Mouse (Mus musculus): ENCODE measurements around the gene Hoxd4. TPM values are rescaled to one million over a fixed set of nuclear protein-coding genes. Genes with fewer than 3 reads are reported as not detected.

The Hoxd4 gene
- 6.7 TPM for polyA plus RNA-seq (2021)

DNA sequence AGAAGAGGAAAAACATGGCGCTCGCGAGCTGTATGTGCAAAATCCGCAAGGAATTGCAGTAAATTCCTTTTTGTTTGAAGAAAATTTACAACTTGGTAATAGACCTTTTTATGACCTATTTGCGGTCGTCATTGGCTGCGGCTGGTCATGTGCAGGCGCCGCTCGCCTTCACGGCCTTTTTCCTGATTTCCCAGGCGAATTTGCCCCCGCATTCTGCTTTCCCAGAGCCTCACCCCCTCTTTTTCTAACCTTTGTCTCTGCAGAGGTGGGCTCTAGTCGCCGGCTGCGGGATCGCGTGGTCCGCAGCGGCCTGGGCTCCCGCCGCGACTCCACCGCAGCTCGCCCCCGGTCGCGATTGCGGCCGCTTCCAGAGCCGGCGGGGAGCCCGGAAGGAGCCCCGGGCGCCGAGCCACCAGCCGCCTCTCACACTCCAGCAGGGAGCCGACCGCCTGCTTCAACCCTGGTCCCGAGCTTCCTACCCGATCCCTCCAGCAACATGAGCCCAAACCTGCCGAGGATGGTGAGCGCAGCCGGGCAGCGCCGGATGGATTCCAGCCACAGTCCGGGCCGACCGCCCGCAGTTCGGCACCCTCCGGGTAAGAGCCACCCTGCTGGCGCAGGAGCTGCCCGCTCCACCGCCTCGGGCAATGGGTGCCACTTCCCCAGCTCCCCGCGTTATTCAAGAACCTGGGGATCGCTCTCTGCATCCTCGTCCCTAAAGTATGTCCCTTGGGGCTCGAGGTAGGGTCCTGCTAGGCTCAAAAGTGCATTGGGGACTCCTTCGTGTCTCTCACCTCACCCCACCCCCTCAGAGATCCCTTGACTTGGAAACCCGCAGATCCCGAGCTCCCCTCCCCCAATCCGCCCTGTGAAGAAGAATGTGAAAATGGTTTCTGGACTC lies at the start of gene Hoxd4, which contains the start of gene Hoxd3:
Hoxd4 (plus strand) TSS at position 209 of the 901 bp plus-strand sequence.
Hoxd3 (plus strand) TSS at position 207 of the 901 bp plus-strand sequence.
- CTCF ChIA-PET: no interaction called here
- ATAC-seq (peak; percentile 65), DNase-seq (ENCODE audit: low read depth, low spot score) (no peak)
- in situ Hi-C loops (cut with MboI; ENCODE audit: low pct_unique_long_range_greater_than_20kb): no loop called here
- H3K27me3 ChIP-seq: peaks cover 2% of the 10 kb centered on the region
- POLR2A ChIA-PET: interaction anchor here (0.7 kb wide), 1 partner anchor 439 kb away, joined by 3 read pairs; no protein-coding TSS in a partner anchor
- TF ChIP-seq CTCF (IDR thresholded peaks at IDR 0.05): no peak

DNA sequence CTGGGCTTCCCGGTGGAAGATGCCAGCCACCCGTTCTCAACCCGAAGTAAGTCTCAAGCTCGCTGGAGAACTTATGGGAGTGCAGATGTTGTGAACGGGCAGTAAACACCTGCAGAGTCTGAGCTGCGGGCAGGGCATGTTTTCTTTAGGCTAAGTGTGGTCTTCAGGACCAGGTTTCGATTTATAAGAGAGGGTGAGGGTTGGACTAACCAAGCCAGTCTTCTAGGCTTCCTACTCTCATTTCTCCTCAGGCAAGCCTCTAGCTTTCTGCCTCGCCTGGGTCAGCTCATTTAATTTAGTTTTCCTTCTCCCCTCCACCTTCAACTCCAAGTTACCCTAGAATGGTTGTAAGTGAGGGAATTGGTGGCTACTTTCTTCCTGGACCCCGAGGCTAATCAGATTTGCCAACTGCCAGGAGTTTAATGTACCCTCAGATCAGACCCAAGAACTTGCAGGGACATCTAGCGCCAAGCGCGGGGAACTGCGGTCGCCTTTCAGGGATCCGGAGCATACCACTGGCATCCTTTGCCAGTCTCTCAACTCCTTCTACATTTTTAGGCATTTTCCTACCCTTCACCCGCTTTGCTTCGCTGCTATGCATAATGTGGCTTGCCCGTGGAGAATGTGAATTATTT lies 48.3 kb upstream of the Hoxd4 start:
- POLR2A ChIA-PET: no interaction called here
- TF ChIP-seq CTCF (IDR thresholded peaks at IDR 0.05): peak; percentile 87
- CTCF ChIA-PET: interaction anchor here (0.6 to 1.4 kb wide), 3 partner anchors 9 to 698 kb away, joined by 3 read pairs; no protein-coding TSS in a partner anchor
- DNase-seq (ENCODE audit: low read depth, low spot score) (no peak), ATAC-seq (peak; percentile 78)
- H3K27me3 ChIP-seq: peaks cover 71% of the 10 kb centered on the region
- in situ Hi-C loops (cut with MboI; ENCODE audit: low pct_unique_long_range_greater_than_20kb): loop anchor here (5.0 to 25.0 kb wide), 5 partner anchors 366 to 1101 kb away; partner anchors contain the start of gene Chn1

DNA sequence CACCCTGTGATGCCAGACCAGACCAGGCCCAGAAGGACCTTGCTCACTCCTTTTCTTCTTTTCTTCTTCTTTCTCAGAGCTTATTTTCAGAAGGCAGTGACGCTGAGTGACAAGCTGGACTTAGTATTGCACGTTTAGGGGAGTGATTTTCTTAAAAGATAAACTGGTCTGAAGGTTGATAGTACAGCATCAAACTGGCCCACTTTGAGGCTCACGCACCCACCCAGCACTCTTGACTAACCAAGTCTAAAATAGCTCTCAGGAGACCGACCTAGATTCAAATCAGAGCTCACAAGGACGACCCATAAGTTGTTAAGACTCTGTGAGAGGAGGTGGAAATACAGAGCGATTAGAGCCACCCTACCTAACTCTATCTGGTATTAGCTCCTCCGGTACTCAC lies 45.3 kb upstream of the Hoxd4 start:
- peaks cover 67% of the 10 kb centered on the region for H3K27me3 ChIP-seq
- no peak for TF ChIP-seq CTCF (IDR thresholded peaks at IDR 0.05)
- ChIA-PET POLR2A (no interaction called here), CTCF (no interaction called here)
- no peak for DNase-seq (ENCODE audit: low read depth, low spot score)
- in situ Hi-C loops (cut with MboI; ENCODE audit: low pct_unique_long_range_greater_than_20kb): loop anchor here (25.0 kb wide), 2 partner anchors 879 to 1104 kb away; partner anchors contain the start of gene Chn1
- no peak for ATAC-seq

DNA sequence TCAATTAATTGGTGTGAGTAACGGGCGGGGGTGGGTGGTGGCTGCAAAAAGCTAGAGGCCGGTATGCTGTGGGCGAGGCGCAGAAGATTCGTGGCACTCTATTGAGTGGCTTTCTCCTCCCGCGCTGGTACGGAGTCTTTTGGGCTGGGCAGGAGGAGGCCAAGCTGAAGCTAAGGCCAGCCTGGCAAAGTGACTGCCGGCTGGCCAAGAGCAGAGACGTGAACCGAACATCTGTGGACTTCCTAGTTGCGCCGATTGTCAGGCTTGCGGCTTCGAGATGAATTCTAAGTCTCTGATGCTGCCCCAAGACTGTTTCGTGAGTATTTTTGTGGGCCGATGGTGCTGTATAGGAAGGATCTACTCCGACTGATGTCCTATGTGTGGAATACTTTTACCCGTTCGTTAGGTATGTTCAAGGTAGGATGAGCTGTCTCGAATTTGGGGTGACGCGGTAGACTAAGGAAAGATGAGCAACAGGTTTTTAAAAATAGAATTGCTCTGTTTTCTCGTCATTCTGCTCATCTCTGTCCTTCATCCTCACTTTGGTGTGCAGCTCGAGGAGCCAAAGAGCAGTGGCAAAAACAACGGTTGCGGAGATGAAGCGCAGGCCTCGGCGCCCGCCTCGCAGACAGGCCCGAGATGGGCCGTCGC lies 44.4 kb upstream of the Hoxd4 start:
- TF ChIP-seq CTCF (IDR thresholded peaks at IDR 0.05): no peak
- DNase-seq (ENCODE audit: low read depth, low spot score) (no peak), ATAC-seq (no peak)
- in situ Hi-C loops (cut with MboI; ENCODE audit: low pct_unique_long_range_greater_than_20kb): loop anchor here (25.0 kb wide), 2 partner anchors 880 to 1105 kb away; partner anchors contain the start of gene Chn1
- ChIA-PET CTCF (no interaction called here), POLR2A (no interaction called here)
- H3K27me3 ChIP-seq: peaks cover 59% of the 10 kb centered on the region

DNA sequence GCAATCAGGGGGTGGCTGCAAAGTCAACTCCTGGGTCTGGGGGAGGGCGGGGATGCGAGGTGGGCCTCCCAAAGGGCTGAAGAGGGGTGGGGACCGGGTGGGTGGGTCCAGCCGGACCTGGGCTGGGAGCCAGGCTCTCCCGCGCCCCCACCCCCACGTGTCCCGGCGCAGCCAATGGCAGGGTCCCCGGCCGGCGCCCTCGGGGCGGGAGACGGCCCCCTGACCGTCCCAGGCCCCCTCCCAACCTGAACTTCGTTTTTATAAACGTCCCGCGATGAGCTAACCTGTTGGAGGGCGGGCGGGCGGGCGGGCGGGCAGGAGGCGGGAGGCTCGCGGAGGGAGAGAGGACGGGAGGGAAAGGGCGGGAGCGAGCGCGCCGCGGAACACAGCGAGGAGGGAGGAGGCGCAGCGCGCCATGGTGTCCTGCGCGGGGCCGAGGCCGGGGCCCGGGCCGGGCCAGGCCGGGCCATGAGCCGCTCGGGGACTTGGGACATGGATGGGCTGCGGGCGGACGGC lies 43.8 kb upstream of the Hoxd4 start, which contains the start of gene Hoxd13:
Hoxd13 (plus strand) TSS at position 469 of the 516 bp plus-strand sequence.
- ChIA-PET CTCF (no interaction called here), POLR2A (no interaction called here)
- DNase-seq (ENCODE audit: low read depth, low spot score): no peak
- H3K27me3 ChIP-seq: peaks cover 53% of the 10 kb centered on the region
- no peak for TF ChIP-seq CTCF (IDR thresholded peaks at IDR 0.05)
- no peak for ATAC-seq
- in situ Hi-C loops (cut with MboI; ENCODE audit: low pct_unique_long_range_greater_than_20kb): loop anchor here (25.0 kb wide), 2 partner anchors 881 to 1106 kb away; partner anchors contain the start of gene Chn1

DNA sequence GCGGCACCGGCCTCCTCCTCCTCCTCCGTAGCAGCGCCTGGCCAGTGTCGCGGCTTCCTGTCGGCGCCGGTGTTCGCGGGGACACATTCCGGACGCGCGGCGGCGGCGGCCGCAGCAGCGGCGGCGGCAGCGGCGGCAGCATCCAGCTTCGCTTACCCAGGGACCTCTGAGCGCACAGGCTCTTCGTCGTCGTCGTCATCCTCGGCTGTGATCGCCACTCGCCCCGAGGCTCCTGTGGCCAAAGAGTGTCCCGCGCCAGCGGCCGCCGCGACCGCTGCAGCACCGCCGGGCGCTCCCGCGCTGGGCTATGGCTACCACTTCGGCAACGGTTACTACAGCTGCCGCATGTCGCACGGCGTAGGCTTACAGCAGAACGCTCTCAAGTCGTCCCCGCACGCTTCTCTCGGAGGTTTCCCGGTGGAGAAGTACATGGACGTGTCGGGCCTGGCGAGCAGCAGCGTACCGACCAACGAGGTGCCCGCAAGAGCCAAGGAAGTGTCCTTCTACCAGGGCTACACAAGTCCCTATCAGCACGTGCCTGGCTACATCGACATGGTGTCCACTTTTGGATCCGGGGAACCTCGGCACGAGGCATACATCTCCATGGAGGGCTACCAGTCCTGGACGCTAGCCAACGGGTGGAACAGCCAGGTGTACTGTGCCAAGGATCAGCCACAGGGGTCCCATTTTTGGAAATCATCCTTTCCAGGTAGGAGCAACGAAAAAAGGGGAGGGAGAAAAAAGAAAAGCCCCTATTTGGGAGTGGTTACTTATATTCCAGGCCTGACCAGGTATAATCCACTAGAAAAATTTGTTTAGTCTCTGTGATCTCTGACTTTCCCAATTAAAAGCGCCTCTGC lies 43.1 kb upstream of the Hoxd4 start:
- POLR2A ChIA-PET: no interaction called here
- peaks cover 53% of the 10 kb centered on the region for H3K27me3 ChIP-seq
- ATAC-seq: no peak
- CTCF ChIA-PET: interaction anchor here (1.3 kb wide), 1 partner anchor 18 kb away, joined by 3 read pairs; no protein-coding TSS in a partner anchor
- in situ Hi-C loops (cut with MboI; ENCODE audit: low pct_unique_long_range_greater_than_20kb): loop anchor here (25.0 kb wide), 2 partner anchors 881 to 1106 kb away; partner anchors contain the start of gene Chn1
- no peak for DNase-seq (ENCODE audit: low read depth, low spot score)
- no peak for TF ChIP-seq CTCF (IDR thresholded peaks at IDR 0.05)

DNA sequence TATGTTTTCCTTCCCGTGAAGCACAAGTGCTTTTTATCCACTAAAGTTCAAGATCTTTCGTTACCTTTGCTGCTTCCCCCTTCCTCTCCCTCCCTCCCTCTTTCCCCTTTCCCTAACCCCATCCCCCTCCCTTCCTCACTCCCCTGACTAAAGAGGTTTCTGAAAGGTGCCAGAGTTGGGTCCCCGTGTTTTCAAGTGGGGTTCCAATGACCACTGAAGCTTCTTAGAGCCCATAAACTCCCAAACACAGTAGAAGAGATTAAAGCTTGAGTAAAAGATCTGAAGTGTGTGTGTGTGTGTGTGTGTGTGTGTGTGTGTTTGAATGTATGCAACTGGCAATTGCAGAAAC lies 42.5 kb upstream of the Hoxd4 start:
- peaks cover 52% of the 10 kb centered on the region for H3K27me3 ChIP-seq
- TF ChIP-seq CTCF (IDR thresholded peaks at IDR 0.05): no peak
- ChIA-PET POLR2A (no interaction called here), CTCF (interaction anchor here (1.3 kb wide), 1 partner anchor 17 kb away, joined by 3 read pairs; no protein-coding TSS in a partner anchor)
- ATAC-seq: no peak
- DNase-seq (ENCODE audit: low read depth, low spot score): no peak
- in situ Hi-C loops (cut with MboI; ENCODE audit: low pct_unique_long_range_greater_than_20kb): loop anchor here (25.0 kb wide), 2 partner anchors 882 to 1107 kb away; partner anchors contain the start of gene Chn1

DNA sequence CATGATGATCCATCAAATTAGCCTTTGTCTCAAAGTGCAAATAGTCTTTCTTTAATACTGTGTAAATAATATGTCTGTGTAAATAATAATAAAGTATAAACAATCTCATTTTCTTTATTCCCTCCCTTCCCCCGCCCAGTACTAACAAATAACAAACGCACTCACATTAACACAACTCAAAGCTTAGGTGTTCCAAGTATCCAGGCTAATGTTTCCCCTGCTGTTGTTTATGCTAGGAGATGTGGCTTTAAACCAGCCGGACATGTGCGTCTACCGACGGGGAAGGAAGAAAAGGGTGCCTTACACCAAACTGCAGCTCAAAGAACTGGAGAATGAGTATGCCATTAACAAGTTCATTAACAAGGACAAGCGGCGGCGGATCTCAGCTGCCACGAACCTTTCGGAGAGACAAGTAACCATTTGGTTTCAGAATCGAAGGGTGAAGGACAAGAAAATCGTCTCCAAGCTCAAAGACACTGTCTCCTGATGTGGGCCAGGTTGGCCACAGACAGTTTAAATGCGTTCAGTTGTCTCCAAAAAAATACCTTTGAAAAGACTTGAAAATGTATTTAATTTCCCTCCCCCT lies 42.0 kb upstream of the Hoxd4 start:
- H3K27me3 ChIP-seq: peaks cover 47% of the 10 kb centered on the region
- DNase-seq (ENCODE audit: low read depth, low spot score) (no peak), ATAC-seq (no peak)
- no peak for TF ChIP-seq CTCF (IDR thresholded peaks at IDR 0.05)
- CTCF ChIA-PET: interaction anchor here (1.3 kb wide), 2 partner anchors 9 to 17 kb away, joined by 3 read pairs; no protein-coding TSS in a partner anchor
- POLR2A ChIA-PET: no interaction called here
- in situ Hi-C loops (cut with MboI; ENCODE audit: low pct_unique_long_range_greater_than_20kb): loop anchor here (25.0 kb wide), 2 partner anchors 882 to 1107 kb away; partner anchors contain the start of gene Chn1
